23 mouse cellular contexts compared by ENCODE assay signal in genomic region chr4:141157485-141157884, GRCm38 (mm10). TPM values are rescaled to one million over a fixed set of nuclear protein-coding genes. Genes with fewer than 3 reads are reported as not detected.
DNase-seq lines count a peak whose midpoint lies in the region; ATAC-seq lines count a peak whose summit lies in the region.
"Had no signal": no experiment of that assay in that cellular context is flagged by ENCODE, and none has a peak within 500 bp of the region (broad histone marks: within the 10 kb centered on the region; RNA-seq: fewer than 3 reads in every experiment).

No protein-coding gene starts in this region.

- H3K4me2 ChIP-seq in liver, embryonic 15.5 days, result no peak overlapping the region
- H3K4me2 ChIP-seq: forebrain, embryonic 13.5 days; heart, embryonic 15.5 days had no signal

- H3K4me1 ChIP-seq in liver, embryonic 15.5 days (replicated peaks), result peaks cover 90% of the 10 kb centered on the region

- peak; percentile 55 for ATAC-seq in granulocyte monocyte progenitor cell, adult 5-6 weeks (replicated peaks; ENCODE audit: poor library complexity, severe bottlenecking)
- ATAC-seq in liver, embryonic 15.5 days (ENCODE audit: insufficient read depth), result no peak
- peak; percentile 14; the same call in 1 of the 2 replicates for ATAC-seq in neutrophil, adult 5-6 weeks (ENCODE audit: extremely low read depth, insufficient number of reproducible peaks, low FRiP score, poor library complexity, severe bottlenecking)
- ATAC-seq: CD4-positive, CD25-positive, alpha-beta regulatory T cell, adult 4 months; forebrain, embryonic 13.5 days had no signal

- no peaks in the 10 kb centered on the region for H3K27me3 ChIP-seq in liver, embryonic 15.5 days
- H3K27me3 ChIP-seq: forebrain, embryonic 13.5 days; heart, embryonic 15.5 days had no signal

- intact Hi-C loops in heart, postnatal 10 days (cut with DNase I), result no loop called here

- DNase-seq in heart, adult 11 months, result peak; percentile 89
- DNase-seq in heart, postnatal 10 days, result no peak
- no peak for DNase-seq in cerebellum, postnatal 25 days
- DNase-seq in cerebellum, adult 11 months, result no peak
- no peak for DNase-seq in testis, postnatal 14 days (ENCODE audit: low spot score)
- DNase-seq: adrenal gland, postnatal 25 days; cerebellum, adult 18-20 months; heart, adult 2 months; kidney, adult 8-10 months; kidney, postnatal 14 days; lung, postnatal 10 days; thymus, adult 18-20 months had no signal

- peak overlapping the region; percentile 93; the same call in 1 of the 2 replicates for H3K27ac ChIP-seq in liver, embryonic 15.5 days (replicated peaks)
- H3K27ac ChIP-seq: forebrain, embryonic 13.5 days; heart, adult 2 months; heart, embryonic 15.5 days; layer of hippocampus, adult 2 months; limb, embryonic 10.5 days; midbrain, embryonic 10.5 days had no signal

- peak overlapping the region; percentile 9; the same call in 1 of the 2 replicates for H3K9ac ChIP-seq in liver, embryonic 15.5 days
- H3K9ac ChIP-seq: forebrain, embryonic 13.5 days; heart, embryonic 15.5 days; liver, embryonic 14.5 days had no signal

- peaks cover 5% of the 10 kb centered on the region; the same call in 1 of the 2 replicates for H3K36me3 ChIP-seq in liver, embryonic 15.5 days (replicated peaks)
- H3K36me3 ChIP-seq: heart, embryonic 15.5 days had no signal

- WGBS in liver, embryonic 15.5 days (ENCODE audit: insufficient replicate concordance), result 68% methylated on average over 4 of the region's 4 CpGs

- H3K4me3 ChIP-seq in liver, embryonic 15.5 days (replicated peaks), result no peak overlapping the region
- H3K4me3 ChIP-seq: erythroblast, embryonic 14.5 days; forebrain, embryonic 13.5 days; heart, adult 2 months; heart, embryonic 15.5 days; layer of hippocampus, adult 2 months; limb, embryonic 10.5 days; midbrain, embryonic 10.5 days had no signal

- no peaks in the 10 kb centered on the region for H3K9me3 ChIP-seq in liver, embryonic 15.5 days (replicated peaks)
- H3K9me3 ChIP-seq: forebrain, embryonic 13.5 days; heart, embryonic 15.5 days; limb, embryonic 10.5 days; midbrain, embryonic 10.5 days had no signal

RNA-seq across cellular contexts. Expression of gene Fbxo42, which starts 9.8 kb away (rescaled TPM):
- total RNA-seq in heart, postnatal 10 days (2021), result 10 to 100 TPM; 14.7 to 15.6 TPM
- total RNA-seq in granulocyte monocyte progenitor cell, adult 5-6 weeks (2014; fragmentation: Nextera tagmentation), result 16.5 and 18.6 TPM in 2 replicates
- total RNA-seq in granulocyte monocyte progenitor cell, adult 5-6 weeks (2017), result 7.2 and 7.8 TPM in 2 replicates
- polyA plus RNA-seq in liver, embryonic 15.5 days (2015; fragmentation: Nextera tagmentation; extraction: Ambion mirVana), result 17.9 and 18.3 TPM in 2 replicates
- 10.8 and 10.9 TPM in 2 replicates for total RNA-seq in neutrophil, adult 5-6 weeks (2017)

RNA-seq across cellular contexts. Expression of gene Szrd1, which starts 17.9 kb away (rescaled TPM):
- 100 to 1,000 TPM in 1 of 2 experiments, 10 to 100 TPM in 1; 92.4 to 108 TPM for total RNA-seq in heart, postnatal 10 days (2021)
- 41.1 and 54.8 TPM in 2 replicates for total RNA-seq in granulocyte monocyte progenitor cell, adult 5-6 weeks (2014; fragmentation: Nextera tagmentation)
- 58.0 and 63.0 TPM in 2 replicates for total RNA-seq in granulocyte monocyte progenitor cell, adult 5-6 weeks (2017)
- polyA plus RNA-seq in liver, embryonic 15.5 days (2015; fragmentation: Nextera tagmentation; extraction: Ambion mirVana), result 18.1 and 20.7 TPM in 2 replicates
- total RNA-seq in neutrophil, adult 5-6 weeks (2017), result 46.0 and 46.1 TPM in 2 replicates

RNA-seq across cellular contexts. Expression of gene Rsg1, which starts 56.3 kb away (rescaled TPM):
- total RNA-seq in heart, postnatal 10 days (2021), result 1 to 10 TPM; 1.0 to 1.2 TPM
- 1.4 and 1.8 TPM in 2 replicates for total RNA-seq in granulocyte monocyte progenitor cell, adult 5-6 weeks (2014; fragmentation: Nextera tagmentation)
- 1.4 and 2.6 TPM in 2 replicates for total RNA-seq in granulocyte monocyte progenitor cell, adult 5-6 weeks (2017)
- polyA plus RNA-seq in liver, embryonic 15.5 days (2015; fragmentation: Nextera tagmentation; extraction: Ambion mirVana), result 1.2 and 1.4 TPM in 2 replicates
- 0.70 and 1.2 TPM in 2 replicates for total RNA-seq in neutrophil, adult 5-6 weeks (2017)
- polyA plus RNA-seq: erythroblast, embryonic 14.5 days had no signal
